Mouse (Mus musculus) cortical plate, adult 2 months (tissue): ENCODE data around the gene Olfr1412.

Source experiments
- CTCF ChIP-seq: fragments of 200-500 bp; IDR thresholded peaks from 2 replicates; pipeline ENCODE4 v1.5.1; 2011; ENCODE audit warnings: mild to moderate bottlenecking, control low read depth, low read length; ENCODE audit not compliant: insufficient read depth; ENCODE audit errors: extremely low read depth
- POLR2A ChIP-seq: fragments of 200-500 bp; IDR thresholded peaks from 2 replicates; pipeline ENCODE4 v1.6.1; 2011; ENCODE audit warnings: mild to moderate bottlenecking, low read length, control low read depth; ENCODE audit not compliant: insufficient read depth; ENCODE audit errors: extremely low read depth

- TF ChIP-seq CTCF = no peak
- no peak for TF ChIP-seq POLR2A
These were observed 49.0 kb downstream of the Olfr1412 start for GRCm38 (mm10) chr1:92634569-92634968.
